Mouse (Mus musculus) hindbrain, embryonic 15.5 days (tissue): ENCODE measurements at regions not wholly inside any gene's neighbourhood (a gene's known extent, or its start where the extent isn't known, plus 50 kb on each side); places are given as distances from the start of the nearest gene placed in this dataset.
A peak's percentile ranks its signal among the peaks of the same experiment; 100 is the strongest.

Experiments
- ATAC-seq: fragments of 200-750 bp; cut with Nextera tagmentation; 2 replicates; pipeline ENCODE4 v1.8.0; 2017; ENCODE audit warnings: low read depth, moderate number of reproducible peaks, moderate TSS enrichment; ENCODE audit not compliant: low FRiP score
- H3K27ac ChIP-seq: fragments of 300-500 bp; sonication (generic); replicated peaks from 2 replicates; pipeline ENCODE4 v1.5.1; 2015; ENCODE audit warnings: mild to moderate bottlenecking, inconsistent platforms
- H3K27me3 ChIP-seq: fragments of 300-500 bp; sonication (generic); 2 replicates; pipeline ENCODE4 v1.6.1; 2015; ENCODE audit warnings: control low read depth, inconsistent platforms
- H3K36me3 ChIP-seq: fragments of 300-500 bp; sonication (generic); 2 replicates; pipeline ENCODE4 v1.6.1; 2015; ENCODE audit warnings: control low read depth, inconsistent platforms
- H3K4me1 ChIP-seq: fragments of 300-500 bp; sonication (generic); replicated peaks from 2 replicates; pipeline ENCODE4 v1.6.1; 2015; ENCODE audit warnings: control low read depth, inconsistent platforms
- H3K4me2 ChIP-seq: fragments of 300-500 bp; sonication (generic); 2 replicates; pipeline ENCODE4 v1.6.1; 2015; ENCODE audit warnings: moderate library complexity, mild to moderate bottlenecking, inconsistent platforms
- H3K4me3 ChIP-seq: fragments of 300-500 bp; sonication (generic); 2 replicates; pipeline ENCODE4 v1.5.1; 2015; ENCODE audit warnings: mild to moderate bottlenecking, inconsistent platforms
- H3K9ac ChIP-seq: fragments of 300-500 bp; sonication (generic); 2 replicates; pipeline ENCODE4 v1.6.1; 2015; ENCODE audit warnings: inconsistent platforms
- H3K9me3 ChIP-seq: fragments of 300-500 bp; sonication (generic); 2 replicates; pipeline ENCODE4 v1.6.1; 2016; ENCODE audit warnings: control low read depth, inconsistent platforms
- WGBS: fragments of 180-500 bp; shearing (Covaris S2); methylation state at CpG from one replicate; pipeline ENCODE4 v1.1.7; 2015; 5-methylcytosine and 5-hydroxymethylcytosine counted together

GRCm38 (mm10) chr1:88813200-88813599, 111.2 kb upstream of the Arl4c start:
- no peak overlapping the region for H3K4me2 ChIP-seq
- peaks cover 8% of the 10 kb centered on the region for H3K4me1 ChIP-seq
- no peak overlapping the region for H3K9ac ChIP-seq
- no peak overlapping the region for H3K27ac ChIP-seq
- 30% methylated on average over 7 of the region's 7 CpGs for WGBS
- no peak overlapping the region for H3K4me3 ChIP-seq
- ATAC-seq = no peak
- H3K36me3 ChIP-seq = no peaks in the 10 kb centered on the region
- H3K9me3 ChIP-seq = no peaks in the 10 kb centered on the region
- no peaks in the 10 kb centered on the region for H3K27me3 ChIP-seq

- H3K36me3 ChIP-seq = no peaks in the 10 kb centered on the region
- no peak overlapping the region for H3K27ac ChIP-seq
- WGBS = 86% methylated on average over 9 of the region's 9 CpGs
- no peaks in the 10 kb centered on the region for H3K9me3 ChIP-seq
- no peaks in the 10 kb centered on the region for H3K27me3 ChIP-seq
- peaks cover 8% of the 10 kb centered on the region for H3K4me1 ChIP-seq
- no peak for ATAC-seq
- no peak overlapping the region for H3K9ac ChIP-seq
- H3K4me3 ChIP-seq = no peak overlapping the region
- H3K4me2 ChIP-seq = no peak overlapping the region
These were observed 114.4 kb upstream of the Arl4c start for GRCm38 (mm10) chr1:88816376-88816945.

- ATAC-seq = no peak
- Histone ChIP-seq H3K4me1 (no peaks in the 10 kb centered on the region), H3K36me3 (no peaks in the 10 kb centered on the region), H3K4me3 (no peak overlapping the region), H3K9me3 (no peaks in the 10 kb centered on the region), H3K4me2 (no peak overlapping the region), H3K27ac (no peak overlapping the region), H3K9ac (no peak overlapping the region), H3K27me3 (no peaks in the 10 kb centered on the region)
- WGBS = 85% methylated on average over 4 of the region's 4 CpGs
These were observed 123.2 kb upstream of the Arl4c start for GRCm38 (mm10) chr1:88825215-88825614.

GRCm38 (mm10) chr1:88838661-88839274, 136.7 kb upstream of the Arl4c start:
- no peak overlapping the region for H3K4me3 ChIP-seq
- no peak overlapping the region for H3K9ac ChIP-seq
- H3K9me3 ChIP-seq = no peaks in the 10 kb centered on the region
- 10% methylated on average over 11 of the region's 11 CpGs for WGBS
- ATAC-seq = peak; percentile 68; the same call in 1 of the 2 replicates
- H3K4me2 ChIP-seq = no peak overlapping the region
- H3K27me3 ChIP-seq = no peaks in the 10 kb centered on the region
- no peaks in the 10 kb centered on the region for H3K36me3 ChIP-seq
- no peak overlapping the region for H3K27ac ChIP-seq
- peaks cover 24% of the 10 kb centered on the region for H3K4me1 ChIP-seq

- Histone ChIP-seq H3K27me3 (no peaks in the 10 kb centered on the region), H3K9ac (no peak overlapping the region), H3K27ac (peak overlapping the region; percentile 72), H3K4me3 (no peak overlapping the region), H3K9me3 (no peaks in the 10 kb centered on the region), H3K36me3 (no peaks in the 10 kb centered on the region), H3K4me2 (no peak overlapping the region), H3K4me1 (peaks cover 24% of the 10 kb centered on the region)
- WGBS = 11% methylated on average over 3 of the region's 3 CpGs
- no peak for ATAC-seq
These were observed 137.5 kb upstream of the Arl4c start for GRCm38 (mm10) chr1:88839407-88839976.

- H3K9me3 ChIP-seq = no peaks in the 10 kb centered on the region
- peaks cover 24% of the 10 kb centered on the region for H3K4me1 ChIP-seq
- H3K27me3 ChIP-seq = no peaks in the 10 kb centered on the region
- no peaks in the 10 kb centered on the region for H3K36me3 ChIP-seq
- 18% methylated on average over 9 of the region's 9 CpGs for WGBS
- peak; percentile 76; the same call in 1 of the 2 replicates for ATAC-seq
- no peak overlapping the region for H3K4me2 ChIP-seq
- H3K4me3 ChIP-seq = no peak overlapping the region
- H3K9ac ChIP-seq = no peak overlapping the region
- peak overlapping the region; percentile 72 for H3K27ac ChIP-seq
These were observed 138.1 kb upstream of the Arl4c start for GRCm38 (mm10) chr1:88839977-88840628.

GRCm38 (mm10) chr1:88840991-88841592, 139.1 kb upstream of the Arl4c start:
- no peak for ATAC-seq
- WGBS = 58% methylated on average over 8 of the region's 9 CpGs
- no peaks in the 10 kb centered on the region for H3K9me3 ChIP-seq
- no peaks in the 10 kb centered on the region for H3K27me3 ChIP-seq
- no peak overlapping the region for H3K27ac ChIP-seq
- no peak overlapping the region for H3K9ac ChIP-seq
- peaks cover 24% of the 10 kb centered on the region for H3K4me1 ChIP-seq
- no peak overlapping the region for H3K4me2 ChIP-seq
- no peaks in the 10 kb centered on the region for H3K36me3 ChIP-seq
- no peak overlapping the region for H3K4me3 ChIP-seq

- H3K27ac ChIP-seq = peak overlapping the region; percentile 72
- no peaks in the 10 kb centered on the region for H3K9me3 ChIP-seq
- no peaks in the 10 kb centered on the region for H3K36me3 ChIP-seq
- H3K27me3 ChIP-seq = no peaks in the 10 kb centered on the region
- peaks cover 17% of the 10 kb centered on the region for H3K4me1 ChIP-seq
- H3K4me2 ChIP-seq = peak overlapping the region; percentile 35
- ATAC-seq = peak; percentile 75; the same call in 1 of the 2 replicates
- H3K4me3 ChIP-seq = no peak overlapping the region
- H3K9ac ChIP-seq = no peak overlapping the region
- 17% methylated on average over 16 of the region's 16 CpGs for WGBS
These were observed 145.5 kb upstream of the Arl4c start for GRCm38 (mm10) chr1:88847333-88848091.

- H3K4me3 ChIP-seq = no peak overlapping the region
- H3K4me1 ChIP-seq = peaks cover 17% of the 10 kb centered on the region
- H3K27ac ChIP-seq = peak overlapping the region; percentile 72
- H3K27me3 ChIP-seq = no peaks in the 10 kb centered on the region
- H3K36me3 ChIP-seq = no peaks in the 10 kb centered on the region
- no peak overlapping the region for H3K4me2 ChIP-seq
- 49% methylated on average over 8 of the region's 8 CpGs for WGBS
- ATAC-seq = 0 out of 2 replicates have a peak, but pooled peaks have one; percentile 40
- no peaks in the 10 kb centered on the region for H3K9me3 ChIP-seq
- H3K9ac ChIP-seq = no peak overlapping the region
These were observed 146.2 kb upstream of the Arl4c start for GRCm38 (mm10) chr1:88848246-88848645.

GRCm38 (mm10) chr1:88849421-88849820, 147.4 kb upstream of the Arl4c start:
- no peak for ATAC-seq
- WGBS = 87% methylated on average over 5 of the region's 5 CpGs
- Histone ChIP-seq H3K4me3 (no peak overlapping the region), H3K4me1 (peaks cover 17% of the 10 kb centered on the region), H3K27ac (no peak overlapping the region), H3K9ac (no peak overlapping the region), H3K4me2 (no peak overlapping the region), H3K36me3 (no peaks in the 10 kb centered on the region), H3K9me3 (no peaks in the 10 kb centered on the region), H3K27me3 (no peaks in the 10 kb centered on the region)

GRCm38 (mm10) chr1:88851931-88852330, 149.9 kb upstream of the Arl4c start:
- H3K4me3 ChIP-seq = no peak overlapping the region
- no peak for ATAC-seq
- H3K9me3 ChIP-seq = no peaks in the 10 kb centered on the region
- no peak overlapping the region for H3K9ac ChIP-seq
- no peak overlapping the region for H3K4me2 ChIP-seq
- H3K4me1 ChIP-seq = peaks cover 17% of the 10 kb centered on the region
- H3K27ac ChIP-seq = no peak overlapping the region
- no peaks in the 10 kb centered on the region for H3K36me3 ChIP-seq
- no peaks in the 10 kb centered on the region for H3K27me3 ChIP-seq
- 90% methylated on average over 5 of the region's 5 CpGs for WGBS
